Mouse (Mus musculus): ENCODE results near the gene Cdh22.

Gene Cdh22

GRCm38 (mm10) chr2:165234613-165235291 is at the start of gene Cdh22:
Cdh22 (minus strand) TSS chr2:165234853.
- peak in 1 of 2 experiments; percentile 26 for DNase-seq

DNA sequence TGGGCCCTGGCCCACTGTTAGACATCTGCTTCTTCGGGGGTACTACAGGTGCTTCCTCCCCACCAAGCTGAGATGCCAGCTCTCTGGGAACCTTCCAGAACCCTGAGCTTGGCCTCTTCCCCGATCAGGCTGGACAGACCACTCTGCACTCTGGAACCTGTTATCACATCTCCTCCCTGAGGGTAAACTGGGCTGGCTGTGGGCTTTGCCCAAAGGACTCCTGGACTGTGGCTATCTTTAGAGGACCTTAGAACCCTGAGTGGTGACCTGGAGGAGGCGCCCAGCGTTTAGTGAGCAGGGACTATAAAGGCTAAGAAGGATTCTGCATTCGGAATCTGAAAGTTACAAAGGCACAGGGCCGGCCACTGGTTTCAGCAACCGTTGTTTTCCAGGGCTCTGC is 49.7 kb upstream of the Cdh22 start:
- DNase-seq, result no peak

GRCm38 (mm10) chr2:165283644-165284043 is 49.0 kb upstream of the Cdh22 start:
- no peak for DNase-seq

- no peak for DNase-seq
Measured at GRCm38 (mm10) chr2:165281779-165282311, 47.2 kb upstream of the Cdh22 start.

DNA sequence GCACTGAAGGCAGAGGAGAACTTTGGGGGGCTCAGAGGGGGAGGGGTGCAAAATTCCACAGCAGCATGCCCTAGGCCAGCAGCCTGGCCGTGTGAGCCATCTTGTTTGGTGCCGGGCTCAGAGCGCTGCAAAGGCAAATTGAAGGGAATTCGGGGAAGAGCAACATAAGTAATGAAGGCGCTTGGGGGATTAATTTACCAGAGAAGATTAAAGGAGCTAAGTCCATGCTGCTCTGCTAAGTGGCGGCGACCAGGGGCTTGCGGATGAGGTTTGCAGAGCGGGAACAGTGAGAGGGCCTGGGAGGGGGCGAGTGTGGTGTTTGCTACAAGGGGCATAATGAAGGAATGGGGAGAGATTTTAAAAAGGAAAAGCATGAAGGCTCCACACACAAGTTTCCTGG is 44.7 kb upstream of the Cdh22 start:
- no peak for DNase-seq

- no peak for DNase-seq
Measured at GRCm38 (mm10) chr2:165277188-165277740, 42.6 kb upstream of the Cdh22 start.

- DNase-seq, result peak; percentile 48 to 67
Measured at GRCm38 (mm10) chr2:165275824-165276223, 41.2 kb upstream of the Cdh22 start.

- no peak for DNase-seq
Measured at GRCm38 (mm10) chr2:165275124-165275640, 40.5 kb upstream of the Cdh22 start.

- DNase-seq, result no peak
Measured at GRCm38 (mm10) chr2:165273589-165273988, 38.9 kb upstream of the Cdh22 start.

DNA sequence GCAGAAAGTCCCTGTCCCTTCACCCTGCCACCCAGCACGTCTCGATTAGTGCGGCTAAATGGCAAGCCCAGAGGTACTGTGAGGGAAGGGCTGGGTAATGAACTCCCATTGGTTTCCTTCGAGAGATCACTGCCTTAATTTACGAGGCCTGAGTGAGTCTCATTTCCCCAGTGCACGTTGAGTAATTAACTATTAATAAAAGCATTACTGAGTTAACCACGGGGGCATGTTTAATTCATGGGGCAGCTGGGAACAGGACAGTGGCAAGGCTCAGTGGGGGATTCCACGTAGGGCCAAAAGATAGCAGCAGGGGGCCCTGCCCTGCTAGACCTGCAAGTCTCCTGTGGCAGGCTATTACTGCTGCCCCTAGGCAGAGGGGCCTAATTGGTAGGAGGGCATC is 36.7 kb upstream of the Cdh22 start:
- DNase-seq, result no peak

DNA sequence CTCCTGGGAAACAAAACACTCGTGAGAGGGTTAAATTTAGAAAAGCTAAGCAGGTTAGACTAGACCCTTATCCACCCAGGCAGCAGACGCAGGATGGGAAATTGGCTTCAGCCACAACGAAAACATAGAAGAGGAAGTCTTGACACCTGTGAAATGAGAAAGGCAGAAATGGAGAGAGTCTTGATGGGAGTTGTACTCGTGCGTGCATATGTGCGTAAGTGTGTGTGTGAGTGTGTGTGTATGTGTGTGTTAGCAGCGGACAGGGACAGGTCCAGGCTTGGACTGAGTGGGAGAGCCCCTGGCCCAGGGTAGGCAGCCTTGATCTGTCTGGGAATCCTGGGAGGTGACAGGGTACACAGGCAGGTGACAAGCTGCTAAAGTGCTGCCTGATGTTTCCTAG is 36.2 kb upstream of the Cdh22 start:
- no peak for DNase-seq

- DNase-seq, result no peak
Measured at GRCm38 (mm10) chr2:165266739-165267138, 32.1 kb upstream of the Cdh22 start.

DNA sequence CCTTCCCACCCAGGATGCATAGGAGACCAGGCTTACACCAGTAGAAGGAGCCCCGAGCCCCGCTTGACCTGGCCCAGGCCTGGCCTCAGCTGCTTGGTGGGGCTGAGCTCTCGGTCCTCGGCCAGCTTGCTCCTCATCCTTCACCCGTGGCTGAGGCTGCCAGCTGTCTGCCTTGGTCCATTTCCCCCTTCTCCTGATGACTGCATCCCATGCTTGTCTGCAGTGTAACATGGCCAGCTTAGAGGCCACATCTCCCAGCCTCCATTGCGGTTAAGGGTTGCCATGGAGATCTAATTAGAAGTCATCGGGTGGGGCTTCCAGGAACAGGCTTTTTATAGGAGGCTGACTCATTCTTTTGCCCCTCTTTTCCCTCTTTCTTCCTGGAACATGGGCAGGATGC is 29.2 kb upstream of the Cdh22 start:
- DNase-seq, result no peak

- DNase-seq, result no peak
Measured at GRCm38 (mm10) chr2:165262274-165262990, 27.8 kb upstream of the Cdh22 start.

GRCm38 (mm10) chr2:165259859-165260258 is 25.2 kb upstream of the Cdh22 start:
- no peak for DNase-seq

- no peak for DNase-seq
Measured at GRCm38 (mm10) chr2:165258321-165258720, 23.7 kb upstream of the Cdh22 start.

DNA sequence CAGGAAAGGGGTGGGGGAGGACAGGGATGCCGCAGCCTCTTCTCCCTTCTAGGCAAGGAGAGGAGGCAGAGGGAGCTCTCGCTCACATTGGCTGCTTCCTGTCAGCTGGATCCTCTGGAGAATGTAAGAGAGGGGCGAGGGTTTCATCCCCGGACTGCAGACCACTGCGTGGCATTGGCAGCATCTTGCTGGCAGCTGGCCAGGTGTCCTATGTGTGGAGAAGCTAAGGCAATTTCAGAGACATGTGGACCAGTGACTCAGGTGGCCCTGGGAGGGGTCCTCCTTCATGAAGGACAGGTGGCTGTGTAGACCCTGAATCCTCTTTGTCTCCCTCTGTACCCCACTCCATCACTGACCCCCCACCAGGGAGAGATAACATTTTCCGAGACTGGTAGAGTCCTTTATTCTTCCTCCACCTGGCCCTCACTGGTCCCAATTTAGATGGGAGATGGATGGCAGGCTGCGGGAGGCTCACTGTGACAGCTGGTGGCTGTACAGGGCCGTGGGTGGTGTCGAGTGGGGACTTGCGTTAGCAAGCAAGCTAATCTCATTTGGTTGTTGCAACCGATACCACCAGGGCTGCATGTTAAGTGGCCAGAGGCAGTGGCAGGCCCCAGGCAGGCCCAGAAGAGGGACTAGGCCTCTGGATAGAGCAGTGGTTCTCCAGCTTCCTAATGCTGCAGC is 22.6 kb upstream of the Cdh22 start:
- DNase-seq, result no peak

- DNase-seq, result no peak
Measured at GRCm38 (mm10) chr2:165256213-165256612, 21.6 kb upstream of the Cdh22 start.

DNA sequence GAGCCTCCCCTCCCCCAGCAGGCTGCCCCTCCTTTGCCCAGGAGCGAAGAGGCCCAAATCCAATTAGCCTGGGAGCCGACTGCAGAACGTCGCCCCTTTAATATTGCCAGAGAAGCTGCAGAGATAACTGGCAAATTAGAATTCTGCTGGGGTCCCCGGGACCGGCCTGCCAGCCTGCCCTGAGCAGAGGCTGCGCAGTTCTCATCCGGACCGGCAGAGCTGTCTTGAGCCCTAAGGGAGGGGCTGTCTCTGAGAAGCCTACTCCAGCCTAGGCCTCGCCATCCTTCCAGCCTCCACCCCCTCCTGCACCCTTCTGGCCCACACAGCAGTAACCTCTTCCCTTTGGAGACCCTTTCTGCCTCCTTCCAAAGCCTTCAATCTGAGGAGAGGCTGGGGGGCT is 19.2 kb upstream of the Cdh22 start:
- DNase-seq, result no peak

- DNase-seq, result no peak
Measured at GRCm38 (mm10) chr2:165253269-165253668, 18.6 kb upstream of the Cdh22 start.

DNA sequence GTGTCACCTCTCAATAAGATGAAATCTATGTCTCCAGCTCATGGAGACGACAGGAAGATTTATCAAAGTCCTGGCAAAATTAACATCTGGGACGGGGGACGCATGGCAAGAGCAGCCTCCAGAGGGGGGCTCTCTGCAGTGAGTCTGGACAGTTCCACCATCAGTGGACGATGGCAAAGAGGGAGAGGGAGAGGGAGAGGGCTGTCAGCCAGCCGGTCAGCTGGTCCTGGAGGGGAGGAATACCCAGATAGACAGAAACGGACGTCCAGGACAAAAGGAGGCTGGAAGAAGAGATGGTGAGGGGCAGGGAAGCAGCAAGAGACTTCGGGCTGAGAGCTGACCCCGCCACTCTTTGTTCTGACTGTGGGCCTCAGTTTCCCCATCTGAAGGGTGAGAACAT is 18.1 kb upstream of the Cdh22 start:
- no peak for DNase-seq

DNA sequence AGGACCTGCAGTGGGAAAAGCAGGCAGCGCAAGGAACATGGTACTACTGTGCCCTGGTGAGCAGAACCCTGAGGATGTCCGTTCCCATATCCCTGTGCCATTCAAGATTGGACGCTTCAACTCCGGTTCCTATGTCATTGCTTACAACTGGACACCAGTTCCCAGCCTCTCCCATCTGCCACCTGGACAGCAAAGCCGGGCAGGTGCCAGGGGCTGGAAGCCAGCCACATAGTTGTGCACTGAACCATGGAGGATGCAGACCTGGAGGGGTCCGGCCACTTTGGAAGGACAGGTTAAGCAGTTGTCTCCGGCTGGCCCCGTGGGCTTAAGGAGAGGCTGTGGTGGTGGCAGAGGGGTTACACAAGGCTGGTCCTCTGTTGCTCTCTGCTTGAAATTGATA is 17.7 kb upstream of the Cdh22 start:
- no peak for DNase-seq

GRCm38 (mm10) chr2:165250903-165251302 is 16.2 kb upstream of the Cdh22 start:
- no peak for DNase-seq
